Mouse (Mus musculus): ENCODE results near the gene Rab5c. TPM values are rescaled to one million over a fixed set of nuclear protein-coding genes. Genes with fewer than 3 reads are reported as not detected.

Gene Rab5c
- total RNA-seq, 4 experiments from 2014 or later, result 47.1 to 62.6 (median 51.0) TPM

DNA sequence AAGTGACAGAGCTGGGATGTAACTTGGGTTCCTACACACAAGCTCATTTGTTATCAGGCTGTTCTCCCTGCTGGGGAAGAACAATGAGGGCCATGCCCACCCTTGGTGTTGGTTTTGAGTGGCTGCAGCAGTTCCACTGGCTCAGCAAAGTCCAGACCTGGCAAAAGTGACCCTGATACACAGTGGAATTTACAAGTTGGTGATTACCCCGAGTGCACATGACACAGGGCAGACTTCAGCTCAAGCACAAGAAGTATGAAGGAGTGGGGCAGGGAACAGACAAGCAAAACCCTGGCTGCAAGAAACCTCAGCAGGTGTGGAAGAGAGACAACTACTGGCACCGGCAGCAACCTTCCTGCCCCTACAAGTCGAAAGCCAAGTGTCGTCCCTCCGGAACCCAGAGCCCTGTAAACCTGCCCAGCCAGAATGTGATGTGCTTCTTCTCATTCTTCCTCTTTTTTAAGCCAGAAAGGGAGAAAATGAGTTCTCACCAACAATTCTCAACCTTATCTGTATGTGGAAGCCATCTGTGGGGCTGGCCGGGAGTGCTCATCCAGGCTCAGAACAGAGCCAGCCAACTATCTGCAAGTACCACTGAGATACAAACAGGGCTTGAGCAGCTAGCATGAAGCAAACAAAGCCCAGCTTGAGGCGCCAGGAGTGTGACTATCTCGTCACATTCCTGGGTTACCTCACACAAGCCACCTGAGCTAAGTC lies 16.1 kb downstream of the Rab5c start:
- DNase-seq (ENCODE audit: low spot score), result no peak

DNA sequence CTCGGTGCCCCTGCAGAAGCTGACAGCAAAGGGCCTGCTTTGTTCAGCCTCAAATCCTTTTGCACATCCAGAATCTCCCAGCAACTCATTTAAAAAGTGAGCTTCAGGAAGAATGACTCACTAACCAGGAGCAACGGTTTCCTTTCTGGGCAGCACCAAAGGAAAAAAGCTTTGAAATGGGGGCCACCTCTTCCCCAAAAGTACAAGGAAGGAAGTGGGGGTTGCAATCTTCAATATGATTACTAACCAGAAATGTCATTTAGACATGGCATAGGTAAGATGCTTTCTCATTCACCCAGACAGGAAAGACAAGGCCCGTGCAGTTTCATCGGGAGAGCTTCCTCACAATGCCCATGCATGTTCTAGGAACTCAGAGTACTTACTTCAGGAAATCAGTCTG lies 16.8 kb downstream of the Rab5c start:
- peak; percentile 72 for DNase-seq (ENCODE audit: low spot score)

DNA sequence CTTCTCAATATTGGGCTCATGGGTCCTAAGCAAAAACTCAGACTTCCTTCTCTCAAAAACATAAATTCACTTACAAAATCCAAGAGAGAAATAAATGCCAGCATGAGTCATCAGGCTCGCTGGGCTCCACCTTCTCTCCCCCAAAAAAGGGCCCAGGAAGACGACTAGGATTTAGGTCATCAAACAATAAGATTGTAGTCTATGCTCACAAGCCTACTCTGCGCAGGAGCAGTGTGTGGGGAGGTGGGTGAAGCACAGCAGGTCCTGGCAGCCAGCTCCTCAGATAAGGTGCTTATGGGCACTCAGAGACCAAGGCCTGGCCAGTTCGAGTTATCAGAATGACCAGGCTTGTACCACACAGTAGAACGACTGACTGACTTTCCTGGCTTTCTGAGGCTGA lies 17.7 kb downstream of the Rab5c start:
- DNase-seq (ENCODE audit: low spot score), result peak; percentile 47

DNA sequence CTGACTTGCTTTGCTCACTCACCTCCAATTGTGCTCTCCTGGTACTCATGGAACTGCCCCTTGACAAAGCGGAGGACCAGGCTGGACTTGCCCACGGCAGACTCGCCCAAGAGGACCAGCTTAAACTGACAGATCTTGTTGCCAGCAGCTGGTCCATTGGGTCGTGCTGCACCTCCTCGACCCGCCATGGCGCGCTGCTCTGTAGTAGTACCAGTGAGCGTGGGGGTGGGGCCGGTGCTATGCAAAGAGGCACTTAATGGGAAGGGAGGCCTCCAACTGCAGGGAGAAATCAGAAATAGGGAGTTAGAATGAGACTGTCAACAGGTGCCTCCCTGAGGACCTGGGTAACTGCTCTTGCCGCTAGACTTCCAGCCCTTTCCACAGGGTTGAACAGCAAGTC lies 18.1 kb downstream of the Rab5c start:
- DNase-seq (ENCODE audit: low spot score), result no peak

GRCm38 (mm10) chr11:100719312-100719711 lies 18.7 kb downstream of the Rab5c start:
- no peak for DNase-seq (ENCODE audit: low spot score)

DNA sequence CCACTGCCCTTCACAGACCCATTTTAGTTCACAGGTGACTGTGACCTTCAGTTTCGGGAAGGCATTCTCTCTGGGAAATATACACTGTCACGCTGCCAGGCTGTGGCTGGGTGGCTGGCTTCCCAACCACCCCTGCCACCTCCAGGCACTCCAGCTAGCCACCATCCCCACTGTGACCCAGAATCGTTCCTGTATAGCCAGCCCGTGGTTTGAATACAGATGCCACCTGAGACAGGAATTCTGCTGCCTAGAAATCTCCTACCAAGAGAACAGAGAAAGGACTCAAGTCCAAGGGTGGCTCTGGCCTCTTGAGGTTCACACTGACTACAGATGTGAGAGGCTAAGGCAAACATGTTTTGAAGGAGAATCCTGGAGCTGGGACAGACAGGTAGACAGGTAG lies 19.1 kb downstream of the Rab5c start:
- no peak for DNase-seq (ENCODE audit: low spot score)

- DNase-seq (ENCODE audit: low spot score), result no peak
Measured at GRCm38 (mm10) chr11:100718462-100718861, 19.6 kb downstream of the Rab5c start.

GRCm38 (mm10) chr11:100716649-100717048 lies 21.4 kb downstream of the Rab5c start:
- no peak for DNase-seq (ENCODE audit: low spot score)

- DNase-seq (ENCODE audit: low spot score), result no peak
Measured at GRCm38 (mm10) chr11:100714948-100715347, 23.1 kb downstream of the Rab5c start.

GRCm38 (mm10) chr11:100714534-100714915 lies 23.5 kb downstream of the Rab5c start:
- peak; percentile 86 for DNase-seq (ENCODE audit: low spot score)

DNA sequence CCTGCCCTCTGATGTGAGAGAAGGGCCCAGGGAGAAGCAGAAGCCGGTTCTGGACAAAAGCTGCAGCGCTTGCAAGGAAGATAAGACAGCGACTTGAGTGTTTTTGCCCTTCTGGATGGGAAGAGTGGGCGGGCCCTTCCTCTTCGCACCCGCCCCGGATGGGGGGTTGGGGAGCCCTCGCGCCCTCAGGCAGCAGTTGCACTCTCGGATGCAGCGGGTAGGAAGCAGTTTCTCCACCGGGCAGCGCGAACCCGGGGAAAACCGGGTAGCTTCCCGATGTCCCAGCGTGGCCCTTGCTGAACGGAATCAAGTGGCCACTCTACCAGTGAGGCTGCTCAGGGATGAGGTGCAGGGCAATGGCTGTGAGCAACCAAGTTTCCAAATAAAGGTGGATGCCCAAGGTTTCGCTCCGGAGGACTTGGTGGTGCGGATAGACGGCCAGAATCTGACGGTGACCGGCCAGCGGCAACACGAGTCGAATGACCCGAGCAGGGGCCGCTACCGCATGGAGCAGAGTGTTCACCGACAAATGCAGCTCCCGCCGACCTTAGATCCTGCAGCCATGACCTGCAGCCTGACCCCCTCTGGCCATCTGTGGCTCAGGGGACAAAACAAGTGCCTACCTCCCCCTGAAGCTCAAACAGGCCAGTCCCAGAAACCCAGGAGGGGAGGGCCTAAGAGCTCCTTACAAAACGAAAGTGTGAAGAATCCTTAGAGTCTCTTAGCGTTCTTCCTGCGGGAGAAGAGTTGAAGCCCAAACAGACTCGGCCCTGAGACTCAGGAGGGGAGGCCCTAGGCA lies 24.1 kb downstream of the Rab5c start, which contains the start of gene Hspb9:
TSS of gene Hspb9 (plus strand) at position 116 of the 799 bp plus-strand sequence.
- peak; percentile 75 for DNase-seq (ENCODE audit: low spot score)

DNA sequence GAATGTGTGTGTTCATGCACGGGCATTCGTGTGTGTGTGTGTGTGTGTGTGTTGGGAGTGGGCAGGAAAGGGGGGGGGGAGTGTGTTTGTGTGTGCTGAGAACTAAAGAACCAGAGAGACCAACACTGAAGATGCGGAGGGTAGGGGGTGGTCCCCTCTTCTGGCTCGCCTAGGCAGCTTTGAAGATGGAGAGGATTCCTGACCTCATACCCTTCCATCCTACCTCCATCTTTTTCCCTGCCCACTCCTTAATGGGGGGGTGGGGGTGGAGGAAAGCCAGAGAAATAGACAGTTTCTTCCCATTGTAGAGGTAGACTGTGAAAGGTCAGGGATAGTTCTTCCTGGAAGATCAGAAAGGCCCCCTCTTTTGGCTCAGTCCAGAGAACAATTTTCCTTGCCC lies 24.8 kb downstream of the Rab5c start:
- DNase-seq (ENCODE audit: low spot score), result no peak

DNA sequence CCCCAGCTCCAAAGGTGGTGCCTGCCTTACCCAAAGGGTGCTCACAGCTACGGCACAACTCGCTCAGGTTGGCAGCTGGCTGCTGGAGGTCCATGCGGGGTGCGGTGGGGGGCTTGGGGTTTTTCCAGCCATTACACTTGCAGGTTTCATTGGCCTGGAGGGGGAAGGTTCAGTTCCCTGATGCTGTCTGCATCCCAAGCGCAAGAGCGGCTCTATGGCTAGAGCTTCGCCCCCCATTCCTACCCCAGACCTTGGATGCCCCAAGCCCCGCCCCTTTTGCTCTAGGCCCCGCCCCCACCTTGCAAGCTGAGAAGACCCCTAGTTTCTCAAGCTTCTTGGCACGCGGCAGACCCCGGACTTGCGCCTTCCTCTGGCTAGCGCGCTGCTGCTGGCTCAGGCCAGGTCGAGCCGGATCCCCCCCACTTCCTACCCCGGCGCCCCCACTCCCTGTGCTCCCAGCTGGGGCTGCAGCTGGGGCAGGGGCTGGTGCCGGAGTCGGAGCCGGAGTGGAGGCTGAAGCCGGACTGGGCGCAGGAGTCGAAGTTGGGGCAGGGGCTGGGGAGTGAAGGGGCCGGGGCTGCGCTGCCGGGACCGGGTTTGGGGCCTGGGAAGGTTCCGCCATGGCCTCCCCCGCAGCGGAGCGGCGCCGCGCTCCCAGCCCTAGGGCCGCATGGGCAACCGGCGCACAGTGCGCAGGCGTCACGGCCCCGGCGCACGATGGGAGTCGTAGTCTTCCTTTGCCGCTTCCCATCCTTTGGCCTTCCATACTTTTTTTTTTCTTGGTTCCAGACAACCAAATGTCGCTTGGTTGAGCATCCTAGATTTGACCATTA lies 26.0 kb downstream of the Rab5c start, which contains the start of gene Kat2a:
TSS of gene Kat2a (minus strand) at position 683 of the 833 bp plus-strand sequence.
- DNase-seq (ENCODE audit: low spot score), result peak; percentile 82

- no peak for DNase-seq (ENCODE audit: low spot score)
Measured at GRCm38 (mm10) chr11:100710977-100711376, 27.0 kb downstream of the Rab5c start.

DNA sequence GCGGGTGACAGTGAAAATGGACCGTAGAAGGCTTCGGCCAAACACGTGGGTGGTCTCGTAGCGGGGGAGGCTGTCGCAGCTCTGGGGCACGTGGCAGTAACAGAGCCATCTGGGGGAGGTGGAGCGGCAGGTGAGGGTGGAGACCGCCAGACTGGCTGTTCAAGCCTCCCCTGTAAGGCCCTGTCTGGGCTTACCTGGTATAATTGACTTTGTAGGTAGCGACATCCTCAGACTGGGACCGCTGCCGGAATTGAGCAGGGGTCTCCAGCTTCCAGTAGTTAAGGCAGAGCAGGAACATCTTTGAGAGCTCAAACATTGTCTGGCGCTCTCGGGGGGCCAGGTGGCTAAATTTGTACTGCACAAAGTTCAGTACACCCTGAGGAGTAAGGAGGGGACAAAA lies 27.5 kb downstream of the Rab5c start:
- no peak for DNase-seq (ENCODE audit: low spot score)

DNA sequence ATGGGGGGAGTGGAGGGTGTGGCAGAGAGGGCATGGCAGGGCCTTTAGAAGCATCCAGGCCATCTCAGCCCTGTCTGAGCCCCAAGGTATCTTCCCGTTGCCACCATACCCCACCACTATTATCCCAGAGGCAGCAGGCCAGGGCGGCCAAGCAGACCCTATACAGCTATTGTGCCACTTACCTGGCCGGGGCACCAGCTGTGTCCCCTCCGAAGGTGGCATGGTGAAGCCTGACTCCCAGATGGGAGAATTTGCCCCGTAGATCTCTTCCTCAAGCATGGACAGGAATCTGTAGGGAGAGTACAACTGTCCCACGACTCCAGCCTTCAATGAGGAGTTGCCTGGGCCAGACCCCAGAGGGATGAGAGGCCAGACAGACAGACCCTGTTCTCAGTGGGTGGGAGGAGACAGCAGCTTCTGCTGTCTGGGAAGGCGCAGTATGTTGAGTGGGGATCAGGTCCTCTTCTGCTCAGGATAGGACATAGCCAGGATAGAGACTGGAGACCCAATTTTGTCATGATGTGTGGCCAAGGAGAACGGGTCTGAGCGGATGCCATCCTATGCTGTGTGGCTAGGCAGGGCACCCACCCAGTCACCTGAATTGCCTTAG lies 28.7 kb downstream of the Rab5c start:
- DNase-seq (ENCODE audit: low spot score), result no peak

GRCm38 (mm10) chr11:100705095-100705747 lies 32.8 kb downstream of the Rab5c start:
- DNase-seq (ENCODE audit: low spot score), result no peak

DNA sequence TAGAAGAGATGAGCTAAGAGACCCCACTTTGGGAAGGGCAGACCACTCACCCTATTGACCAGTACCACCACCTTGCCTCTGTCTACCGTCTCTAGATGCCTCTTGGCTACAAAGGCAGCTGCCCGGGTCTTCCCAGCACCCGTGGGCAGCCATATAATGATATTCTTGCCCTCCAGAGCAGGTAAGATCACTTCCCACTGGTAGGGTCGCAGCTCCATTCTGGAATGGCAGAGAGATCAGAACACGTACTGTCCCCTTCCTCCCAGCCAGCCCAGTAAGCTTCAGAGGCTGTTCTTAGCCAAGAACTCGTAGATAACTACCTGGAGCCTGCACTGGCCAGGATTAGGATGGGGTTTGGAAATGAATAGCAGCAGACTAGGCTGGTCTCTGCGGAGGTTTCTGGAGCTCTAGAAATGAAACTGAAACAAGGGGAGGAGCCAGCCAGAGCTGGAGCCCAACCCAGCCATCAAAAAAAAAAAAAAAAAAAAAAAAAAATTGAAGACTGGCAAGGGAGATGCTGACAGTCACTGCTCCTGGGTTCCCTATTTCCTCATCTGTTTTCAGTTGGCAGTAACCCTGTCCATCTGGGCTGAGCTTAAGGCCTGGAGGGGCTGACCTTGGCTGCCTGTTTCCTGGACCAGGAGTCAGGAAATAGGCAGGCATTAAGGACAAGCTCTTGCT lies 34.0 kb downstream of the Rab5c start, which contains the start of gene Dhx58:
TSS of gene Dhx58 (minus strand) at position 421 of the 681 bp plus-strand sequence.
- no peak for DNase-seq (ENCODE audit: low spot score)

DNA sequence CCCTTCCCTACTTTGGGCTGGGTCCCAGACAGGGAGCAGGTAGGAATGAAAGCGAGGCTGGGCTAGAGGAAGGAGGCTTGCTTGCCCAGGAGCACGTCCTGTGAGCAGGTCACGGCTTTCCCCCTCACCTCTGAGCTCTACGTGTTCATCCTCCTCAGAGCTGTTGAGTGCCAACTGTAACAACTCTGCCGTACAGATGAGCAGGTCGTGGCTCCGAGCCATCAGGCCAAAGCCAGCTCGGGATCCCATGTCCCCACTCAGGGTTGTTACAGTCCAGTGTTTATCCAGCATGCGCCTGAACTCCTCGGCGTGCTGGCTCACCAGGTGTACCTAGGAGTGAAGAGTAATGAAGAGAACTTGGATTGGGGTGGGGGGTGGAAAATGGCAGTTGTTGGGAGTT lies 34.6 kb downstream of the Rab5c start:
- DNase-seq (ENCODE audit: low spot score), result no peak

DNA sequence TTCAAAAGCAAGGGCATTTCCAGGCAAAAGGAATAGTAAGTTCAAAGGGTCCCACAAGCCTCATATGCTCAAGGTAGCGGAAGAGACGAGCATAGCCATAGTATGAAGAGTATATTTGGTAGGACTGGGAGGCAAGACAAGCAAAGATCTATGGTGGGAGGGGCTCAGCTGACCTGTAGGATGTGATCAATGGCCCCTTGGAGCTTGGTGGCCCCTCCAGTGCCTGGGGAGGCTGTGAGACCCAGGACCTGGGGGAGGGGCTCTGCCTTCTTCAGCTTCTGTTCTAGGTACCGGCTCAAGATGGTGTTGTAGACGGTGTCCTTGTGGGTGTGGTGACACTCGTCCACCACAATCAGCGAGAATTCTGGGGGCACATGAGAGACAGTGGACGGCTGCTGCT lies 35.1 kb downstream of the Rab5c start:
- no peak for DNase-seq (ENCODE audit: low spot score)

All from heart, adult 8-10 months (tissue).